Mouse (Mus musculus): Measurements from ENCODE around the gene Crb2.

DNA sequence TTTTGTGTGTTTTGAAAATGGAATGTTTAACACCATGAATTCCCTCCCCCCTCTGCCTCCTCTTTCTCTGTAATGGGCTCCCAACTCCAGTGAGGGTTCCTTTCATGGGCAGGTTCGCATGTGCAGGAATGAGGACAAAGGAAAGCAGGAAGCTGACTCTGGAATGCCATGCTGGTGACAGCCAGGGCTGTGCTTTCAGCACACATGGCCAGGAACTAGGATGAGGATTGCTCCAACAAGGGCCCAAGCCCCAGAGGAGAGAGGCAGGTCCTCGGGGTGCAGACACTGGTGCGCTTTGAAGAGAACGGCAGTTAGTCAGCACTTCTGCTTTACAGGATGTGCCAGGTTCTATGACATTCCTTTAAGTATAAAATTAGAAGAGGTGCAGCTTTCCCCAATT lies 66.7 kb downstream of the Crb2 start:
- TF ChIP-seq CTCF (IDR thresholded peaks at IDR 0.05; ENCODE audit: low read depth, low read length) (no peak), EP300 (IDR thresholded peaks at IDR 0.05; ENCODE audit: insufficient read depth, low read depth, low read length) (no peak)
